Mouse (Mus musculus): ENCODE data around the gene Olfr412. TPM values are rescaled to one million over a fixed set of nuclear protein-coding genes. Genes with fewer than 3 reads are reported as not detected.

Olfr412 gene
- total RNA-seq, 2 experiments from 2014 or later = not detected

DNA sequence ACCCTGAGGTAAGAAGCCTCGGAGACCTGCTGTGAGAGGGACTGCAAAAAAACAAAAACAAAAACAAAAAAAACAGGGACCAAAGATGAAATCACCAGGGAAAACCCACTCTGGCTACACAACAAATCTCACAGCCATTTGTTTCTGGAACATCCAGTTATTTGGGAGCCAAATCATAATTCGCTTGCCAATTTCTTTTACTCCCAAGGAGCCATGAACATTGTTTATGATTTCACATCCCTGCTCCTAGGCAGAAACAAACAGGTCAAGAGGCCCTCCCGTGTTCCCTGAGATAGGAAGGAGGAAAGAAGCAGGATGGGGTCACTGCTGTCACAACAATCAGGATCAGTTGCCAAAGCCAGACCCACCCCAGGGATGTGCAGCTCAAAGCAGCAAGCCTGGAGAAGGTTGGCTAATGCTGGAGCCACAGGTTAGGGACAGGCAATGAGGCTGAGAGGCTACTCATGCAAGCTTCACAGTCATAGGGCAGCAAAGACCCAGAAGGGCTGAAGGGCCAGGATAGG, 51.6 kb downstream of the Olfr412 start:
- DNase-seq (ENCODE audit: low spot score in 2 of 2) = no peak

DNA sequence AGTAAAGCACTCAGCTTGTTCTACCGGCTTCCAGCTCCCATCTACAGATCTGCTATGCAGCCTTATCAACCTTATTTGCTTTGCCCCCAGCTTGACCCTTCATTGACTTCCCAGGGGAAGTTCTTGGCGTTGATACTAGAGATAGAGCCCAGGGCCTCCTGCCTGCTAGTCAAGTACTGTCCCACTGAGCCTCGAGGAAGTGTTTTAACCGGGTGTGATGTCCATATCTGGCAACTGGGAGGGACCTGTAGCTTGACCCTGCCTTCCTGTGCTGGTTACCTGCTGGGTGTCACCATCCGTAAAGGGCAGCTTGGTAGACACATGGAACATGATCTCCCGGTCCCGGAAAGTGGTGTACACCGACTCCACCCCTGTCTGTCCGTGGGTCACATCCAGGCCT, 52.2 kb downstream of the Olfr412 start:
- no peak for DNase-seq (ENCODE audit: low spot score in 2 of 2)

DNA sequence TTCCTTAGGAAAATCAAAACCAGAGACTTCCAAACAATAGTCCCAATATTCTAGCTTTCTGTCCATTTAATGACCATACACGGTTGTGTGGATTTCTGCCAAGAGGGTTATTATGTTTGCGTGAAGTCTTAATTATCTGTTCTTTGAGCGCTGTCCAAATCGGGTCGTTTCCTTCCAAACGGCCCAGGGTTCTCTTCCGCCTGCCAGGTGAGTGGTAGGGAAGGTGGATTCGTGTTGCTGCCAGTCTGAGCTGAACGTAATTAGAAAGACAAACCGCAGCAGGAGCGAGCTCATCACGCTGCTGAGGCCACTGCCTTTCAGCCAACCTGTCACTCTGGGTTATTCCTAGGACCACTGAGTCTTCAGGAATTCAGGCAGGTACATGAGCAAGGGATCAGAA, 53.9 kb downstream of the Olfr412 start:
- no peak for DNase-seq (ENCODE audit: low spot score in 2 of 2)

Other genes with a start within 250 kb of the Olfr412 start
- not detected for gene Olfr401, start 248.4 kb upstream of the Olfr412 start, total RNA-seq (2021)
- not detected for gene Olfr402, start 208.5 kb upstream of the Olfr412 start, total RNA-seq (2021)
- gene Olfr403, start 175.8 kb upstream of the Olfr412 start, total RNA-seq (2021) = not detected
- not detected for gene Olfr43, start 150.7 kb upstream of the Olfr412 start, total RNA-seq (2021)
- gene Olfr406, start 102.3 kb upstream of the Olfr412 start, total RNA-seq (2021) = not detected
- gene Olfr59, start 78.3 kb upstream of the Olfr412 start, total RNA-seq (2021) = not detected
- gene Olfr410, start 24.0 kb upstream of the Olfr412 start, total RNA-seq (2021) = not detected
- gene Olfr411, start 9.4 kb upstream of the Olfr412 start, total RNA-seq (2021) = not detected
- gene Rap1gap2, start 248.8 kb downstream of the Olfr412 start, total RNA-seq (2021) = 10 to 100 TPM in 1 of 2 experiments, 1 to 10 TPM in 1; 8.2 to 10.9 TPM